ENCODE assay signal across 31 mouse cellular contexts in genomic region chr4:127953006-127953710, GRCm38 (mm10). TPM values are rescaled to one million over a fixed set of nuclear protein-coding genes. Genes with fewer than 3 reads are reported as not detected.
A peak's percentile ranks its signal among the peaks of the same experiment; 100 is the strongest.
DNase-seq lines count a peak whose midpoint lies in the region; ATAC-seq lines count a peak whose summit lies in the region.
"Had no signal": no experiment of that assay in that cellular context is flagged by ENCODE, and none has a peak within 500 bp of the region (broad histone marks: within the 10 kb centered on the region; RNA-seq: fewer than 3 reads in every experiment).

No protein-coding gene starts in this region.

- no peak for ATAC-seq in forebrain, embryonic 15.5 days (replicated peaks)
- ATAC-seq: intestine, embryonic 16.5 days had no signal

- no peak for DNase-seq in forebrain, embryonic 10.5 days (ENCODE audit: extremely low spot score, low spot score)
- peak; percentile 16 for DNase-seq in right cerebral cortex, postnatal 4 days
- DNase-seq in right cerebral cortex, adult 18-20 months, result no peak
- peak; percentile 33 for DNase-seq in forelimb bud, embryonic 11.5 days (ENCODE audit: low read depth, low spot score)
- no peak for DNase-seq in urinary bladder, postnatal 4 days (ENCODE audit: low spot score in 2 of 2)
- DNase-seq in left cerebral cortex, adult 11 months (ENCODE audit: low spot score), result no peak
- DNase-seq: adrenal gland, postnatal 10 days; cerebellum, adult 11 months; cerebellum, adult 9-10 months; cerebellum, postnatal 36 days; gastrocnemius, postnatal 14 days; heart, postnatal 14 days; kidney, adult 8-10 months; layer of hippocampus, adult 9-11 months; liver, embryonic 13.5 days; lung, adult 2 months; lung, postnatal 10 days; thymus, adult 2 months; thymus, postnatal 36 days had no signal

- H3K36me3 ChIP-seq in forebrain, embryonic 10.5 days (replicated peaks), result no peaks in the 10 kb centered on the region
- no peaks in the 10 kb centered on the region for H3K36me3 ChIP-seq in forebrain, embryonic 15.5 days
- H3K36me3 ChIP-seq: embryonic facial prominence, embryonic 12.5 days; forebrain, embryonic 12.5 days; G1E; hindbrain, embryonic 13.5 days; limb, embryonic 15.5 days; liver, embryonic 13.5 days had no signal

- no peak overlapping the region for H3K4me3 ChIP-seq in forebrain, embryonic 10.5 days
- H3K4me3 ChIP-seq in forebrain, embryonic 15.5 days, result no peak overlapping the region
- H3K4me3 ChIP-seq: embryonic facial prominence, embryonic 12.5 days; erythroblast, embryonic 14.5 days; forebrain, embryonic 12.5 days; hindbrain, embryonic 13.5 days; left cerebral cortex, adult 2 months; limb, embryonic 15.5 days; liver, embryonic 13.5 days had no signal

- no peaks in the 10 kb centered on the region for H3K9me3 ChIP-seq in forebrain, embryonic 10.5 days
- H3K9me3 ChIP-seq in forebrain, embryonic 15.5 days, result no peaks in the 10 kb centered on the region
- H3K9me3 ChIP-seq: embryonic facial prominence, embryonic 12.5 days; forebrain, embryonic 12.5 days; hindbrain, embryonic 13.5 days; limb, embryonic 15.5 days had no signal

- 65% methylated on average over 10 of the region's 10 CpGs for WGBS in forebrain, embryonic 10.5 days
- WGBS in forebrain, embryonic 15.5 days, result 55% methylated on average over 10 of the region's 10 CpGs

- peaks cover 14% of the 10 kb centered on the region for H3K4me1 ChIP-seq in forebrain, embryonic 10.5 days
- no peaks in the 10 kb centered on the region for H3K4me1 ChIP-seq in forebrain, embryonic 15.5 days
- H3K4me1 ChIP-seq: liver, embryonic 13.5 days had no signal

- peak overlapping the region; percentile 25; the same call in 1 of the 2 replicates for H3K27ac ChIP-seq in forebrain, embryonic 10.5 days
- H3K27ac ChIP-seq in forebrain, embryonic 15.5 days (replicated peaks), result no peak overlapping the region
- H3K27ac ChIP-seq: embryonic facial prominence, embryonic 12.5 days; forebrain, embryonic 12.5 days; hindbrain, embryonic 13.5 days; kidney, postnatal 0 days; left cerebral cortex, adult 2 months; limb, embryonic 15.5 days; liver, embryonic 13.5 days had no signal

- H3K9ac ChIP-seq in forebrain, embryonic 15.5 days (replicated peaks), result no peak overlapping the region
- H3K9ac ChIP-seq: embryonic facial prominence, embryonic 12.5 days; forebrain, embryonic 12.5 days; hindbrain, embryonic 13.5 days; limb, embryonic 15.5 days; liver, embryonic 13.5 days had no signal

- no peaks in the 10 kb centered on the region for H3K27me3 ChIP-seq in forebrain, embryonic 10.5 days (ENCODE audit: poor library complexity, severe bottlenecking)
- H3K27me3 ChIP-seq in forebrain, embryonic 15.5 days, result no peaks in the 10 kb centered on the region
- H3K27me3 ChIP-seq: embryonic facial prominence, embryonic 12.5 days; forebrain, embryonic 12.5 days; hindbrain, embryonic 13.5 days; limb, embryonic 15.5 days; liver, embryonic 13.5 days had no signal

- H3K4me2 ChIP-seq in forebrain, embryonic 15.5 days (replicated peaks), result no peak overlapping the region
- H3K4me2 ChIP-seq: embryonic facial prominence, embryonic 12.5 days; forebrain, embryonic 12.5 days; hindbrain, embryonic 13.5 days; limb, embryonic 15.5 days; liver, embryonic 13.5 days had no signal

RNA-seq across cellular contexts. Expression of gene CK137956, which starts 17.6 kb away (rescaled TPM):
- polyA plus RNA-seq in forebrain, embryonic 10.5 days (2016; fragmentation: Nextera tagmentation; extraction: Ambion mirVana), result 0.27 and 0.38 TPM in 2 replicates
- polyA plus RNA-seq in forebrain, embryonic 15.5 days (2015; fragmentation: Nextera tagmentation; extraction: Ambion mirVana), result 0.59 and 0.86 TPM in 2 replicates
- polyA plus RNA-seq: erythroblast, embryonic 14.5 days; G1E; heart, embryonic 14.5 days; intestine, embryonic 16.5 days; kidney, postnatal 0 days; large intestine, adult 2 months; limb, embryonic 15.5 days; liver, embryonic 13.5 days; lung, adult 2 months; thymus, adult 2 months had no signal

RNA-seq across cellular contexts. Expression of gene Csmd2, which starts 34.5 kb away (rescaled TPM):
- polyA plus RNA-seq in forebrain, embryonic 10.5 days (2016; fragmentation: Nextera tagmentation; extraction: Ambion mirVana), result 0.34 and 0.40 TPM in 2 replicates
- polyA plus RNA-seq in forebrain, embryonic 15.5 days (2015; fragmentation: Nextera tagmentation; extraction: Ambion mirVana), result 8.7 and 9.0 TPM in 2 replicates
- polyA plus RNA-seq: erythroblast, embryonic 14.5 days; G1E; lung, adult 2 months had no signal

Comparison
In these comparisons a context has a peak if more than half of its experiments do, and no peak if none do; other contexts are left out.
1. DNase-seq: peak in right cerebral cortex, postnatal 4 days (single experiment) and forelimb bud, embryonic 11.5 days (single experiment); none in forebrain, embryonic 10.5 days (single experiment), right cerebral cortex, adult 18-20 months (single experiment), urinary bladder, postnatal 4 days (0 of 2) and left cerebral cortex, adult 11 months (single experiment).